Mouse (Mus musculus): ENCODE results near the gene Slc9a9.

Gene Slc9a9

DNA sequence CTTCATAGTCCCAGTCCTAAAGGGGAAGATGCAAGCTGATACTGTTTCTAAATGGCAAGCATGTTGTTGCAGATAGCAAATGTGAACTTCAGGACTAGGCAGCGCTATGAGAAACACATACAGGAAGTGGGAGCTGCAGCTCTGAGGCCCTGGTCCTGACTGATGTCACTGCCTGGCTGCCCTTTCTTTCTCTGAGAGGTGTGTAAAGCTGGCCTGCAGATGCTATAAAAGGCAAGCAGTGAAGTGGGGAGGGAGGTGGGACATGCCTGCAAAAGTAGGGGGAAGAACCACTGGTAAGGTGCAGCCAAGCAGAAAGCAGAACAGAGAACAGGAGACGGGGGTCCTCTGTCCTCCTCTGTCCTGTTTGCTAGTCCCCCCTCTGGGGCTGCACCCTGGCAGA, 285.9 kb downstream of the Slc9a9 start:
- no peak for DNase-seq (ENCODE audit: low spot score)

DNA sequence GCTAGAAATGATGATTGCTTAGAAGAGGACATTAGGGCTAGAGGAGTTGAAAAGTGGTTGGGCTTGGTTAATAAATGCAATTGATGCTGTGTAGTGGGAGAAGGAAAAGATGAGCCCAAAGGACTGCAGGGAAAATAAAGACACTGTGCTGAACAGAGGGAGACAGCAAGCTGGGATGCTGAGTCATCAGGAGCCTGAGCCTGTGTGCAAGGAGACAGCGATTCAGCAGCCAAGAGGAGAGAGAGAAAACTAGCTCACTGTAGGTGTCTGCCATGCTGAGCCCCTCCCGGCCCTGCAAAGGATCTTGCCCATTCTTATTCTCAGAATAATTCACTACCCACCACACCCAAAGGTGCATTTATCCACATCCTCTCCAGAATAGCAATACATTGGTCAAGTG, 288.7 kb downstream of the Slc9a9 start:
- no peak for DNase-seq (ENCODE audit: low spot score)

DNA sequence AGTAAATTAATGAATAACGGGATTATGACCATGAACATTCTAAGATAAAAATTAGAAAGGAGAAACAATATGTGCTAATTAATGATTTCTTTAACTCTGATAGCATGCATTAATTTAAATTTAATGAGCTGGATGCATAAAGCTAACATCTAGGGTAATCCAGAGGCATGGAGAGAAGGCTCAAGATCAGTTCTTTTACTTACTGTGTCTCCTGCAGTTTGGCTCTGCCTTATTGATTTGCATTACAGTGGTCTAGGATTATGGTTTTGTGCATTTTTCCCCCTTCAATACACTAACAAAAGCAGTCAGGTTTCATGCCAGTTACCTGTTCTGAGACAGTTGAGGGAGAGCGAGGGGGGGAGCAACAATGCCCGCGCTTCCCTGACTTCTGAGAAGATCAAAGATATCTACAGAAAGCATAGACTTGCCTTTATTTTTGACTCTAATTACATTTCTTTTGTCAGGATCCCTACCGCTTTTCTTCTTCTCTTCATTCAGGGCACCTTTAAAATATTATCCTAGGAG, 298.9 kb downstream of the Slc9a9 start:
- no peak for DNase-seq (ENCODE audit: low spot score)

DNA sequence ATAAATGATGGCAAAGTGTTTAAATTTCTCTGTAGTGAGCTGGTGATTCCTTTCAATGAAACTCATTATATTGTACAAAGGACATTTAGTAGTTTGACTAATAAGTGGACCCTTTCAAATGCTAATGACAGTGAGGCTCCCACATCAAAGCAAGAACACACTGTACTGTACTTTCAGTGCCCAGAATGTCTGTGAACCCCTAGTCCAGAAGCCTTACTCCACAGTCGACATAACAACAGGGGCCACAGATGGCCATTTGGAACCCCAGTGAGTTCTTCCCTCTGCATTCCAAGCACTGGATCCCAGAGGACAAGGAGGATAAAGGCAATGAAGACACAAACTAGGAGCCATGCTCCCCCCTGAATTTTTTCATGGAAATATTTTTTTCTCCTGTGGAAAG, 299.4 kb downstream of the Slc9a9 start:
- DNase-seq (ENCODE audit: low spot score): no peak

DNA sequence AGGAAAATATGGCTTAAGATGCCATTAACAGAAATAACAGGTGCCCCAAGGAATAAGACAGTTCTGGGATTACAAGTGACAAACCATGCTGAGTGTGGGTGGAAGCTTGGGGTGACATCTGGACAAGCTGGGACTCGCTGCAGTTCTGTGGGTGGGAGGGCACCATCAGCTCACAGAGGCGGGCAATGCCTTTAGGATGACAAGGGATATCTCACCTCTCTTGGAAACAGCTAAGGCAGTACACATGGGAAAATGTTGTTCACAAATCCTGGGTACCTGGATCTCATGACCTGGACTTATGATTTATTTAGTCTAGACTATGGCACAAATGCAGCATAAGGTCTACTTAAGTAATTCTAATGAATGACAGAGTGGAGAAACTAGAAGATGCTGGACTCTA, 302.3 kb downstream of the Slc9a9 start:
- no peak for DNase-seq (ENCODE audit: low spot score)

DNA sequence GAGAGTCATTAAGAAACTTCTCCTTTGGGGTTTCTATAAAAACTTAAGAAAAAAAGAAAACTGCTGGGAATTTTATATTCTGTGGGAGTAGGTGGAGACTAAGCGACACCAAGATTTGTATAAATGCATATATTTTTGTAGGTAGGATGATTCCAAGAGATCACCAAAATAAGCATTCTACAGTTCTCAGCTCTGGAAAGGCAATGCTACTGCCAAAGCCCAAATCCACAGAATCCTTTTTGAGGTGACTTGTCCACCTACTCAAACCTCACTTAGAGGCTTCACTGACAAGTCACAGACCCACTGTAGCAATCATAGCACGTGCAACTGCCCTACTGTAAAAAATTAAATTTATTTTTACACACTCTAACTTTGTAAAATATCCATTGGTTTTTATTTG, 303.0 kb downstream of the Slc9a9 start:
- DNase-seq (ENCODE audit: low spot score): no peak

DNA sequence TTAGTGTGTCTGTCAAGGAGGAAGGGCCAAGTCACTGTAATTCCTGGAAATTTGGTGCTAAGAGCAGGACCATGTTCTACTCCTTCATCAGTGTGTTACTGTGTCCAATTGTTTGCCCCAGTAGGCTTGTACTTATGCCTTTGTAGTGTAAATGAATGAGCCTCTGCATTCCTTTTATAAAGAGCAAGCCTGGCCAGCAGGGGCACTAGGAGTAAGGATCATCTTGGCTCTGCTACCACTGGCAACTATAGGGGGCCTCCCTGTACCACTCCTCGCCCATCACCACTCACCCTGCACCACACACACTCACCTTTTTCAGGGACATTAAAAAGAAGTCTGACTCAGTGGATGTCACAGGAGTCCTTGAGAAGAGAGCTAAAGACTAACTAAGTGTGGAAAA, 306.5 kb downstream of the Slc9a9 start:
- DNase-seq (ENCODE audit: low spot score): no peak

DNA sequence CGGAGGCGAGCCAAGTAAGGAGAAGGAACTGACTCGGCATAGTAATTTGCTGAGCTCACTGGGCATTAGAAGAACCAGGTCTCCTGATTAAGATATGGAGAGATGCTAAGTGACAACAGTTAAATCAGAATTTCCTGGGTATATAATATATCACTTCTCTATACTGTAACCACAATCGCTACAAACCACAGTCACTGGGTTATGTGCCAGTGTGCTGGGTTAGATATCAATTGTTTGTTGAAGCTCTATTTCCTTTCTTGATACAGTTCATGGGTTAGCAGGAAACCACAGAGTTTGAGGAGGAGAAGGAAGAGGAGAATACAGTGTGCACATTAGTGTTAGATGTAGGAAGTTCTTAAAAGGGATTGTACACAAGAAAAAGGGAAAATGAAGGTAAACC, 323.9 kb downstream of the Slc9a9 start:
- DNase-seq (ENCODE audit: low spot score): no peak

DNA sequence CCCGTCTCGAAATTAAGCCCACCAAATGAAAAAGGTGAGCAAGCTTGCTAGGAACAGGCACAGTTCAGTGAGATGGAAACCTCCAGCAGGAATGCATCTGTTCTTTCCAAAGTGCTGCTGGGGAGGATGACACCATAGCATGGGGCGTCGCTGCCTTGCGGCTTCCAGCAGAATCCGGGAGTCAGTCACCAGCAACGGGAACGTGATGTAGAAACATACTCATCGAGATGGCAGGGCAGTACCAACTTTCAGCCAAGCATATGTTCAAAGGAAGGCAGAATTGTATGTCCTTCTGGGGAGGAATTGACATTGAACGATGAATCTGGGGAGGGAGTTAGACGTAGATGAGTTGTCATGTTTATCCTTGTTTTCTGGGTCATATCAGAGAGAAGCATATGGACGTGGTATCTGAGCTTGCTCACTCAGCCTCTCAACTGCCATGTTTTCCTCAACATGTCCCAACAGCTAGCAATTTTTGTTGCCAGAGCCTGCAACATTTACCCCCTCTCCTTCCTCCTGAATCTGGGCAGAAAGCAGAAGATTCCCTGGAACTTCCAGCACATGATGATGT, 350.5 kb downstream of the Slc9a9 start:
- no peak for DNase-seq (ENCODE audit: low spot score)

DNA sequence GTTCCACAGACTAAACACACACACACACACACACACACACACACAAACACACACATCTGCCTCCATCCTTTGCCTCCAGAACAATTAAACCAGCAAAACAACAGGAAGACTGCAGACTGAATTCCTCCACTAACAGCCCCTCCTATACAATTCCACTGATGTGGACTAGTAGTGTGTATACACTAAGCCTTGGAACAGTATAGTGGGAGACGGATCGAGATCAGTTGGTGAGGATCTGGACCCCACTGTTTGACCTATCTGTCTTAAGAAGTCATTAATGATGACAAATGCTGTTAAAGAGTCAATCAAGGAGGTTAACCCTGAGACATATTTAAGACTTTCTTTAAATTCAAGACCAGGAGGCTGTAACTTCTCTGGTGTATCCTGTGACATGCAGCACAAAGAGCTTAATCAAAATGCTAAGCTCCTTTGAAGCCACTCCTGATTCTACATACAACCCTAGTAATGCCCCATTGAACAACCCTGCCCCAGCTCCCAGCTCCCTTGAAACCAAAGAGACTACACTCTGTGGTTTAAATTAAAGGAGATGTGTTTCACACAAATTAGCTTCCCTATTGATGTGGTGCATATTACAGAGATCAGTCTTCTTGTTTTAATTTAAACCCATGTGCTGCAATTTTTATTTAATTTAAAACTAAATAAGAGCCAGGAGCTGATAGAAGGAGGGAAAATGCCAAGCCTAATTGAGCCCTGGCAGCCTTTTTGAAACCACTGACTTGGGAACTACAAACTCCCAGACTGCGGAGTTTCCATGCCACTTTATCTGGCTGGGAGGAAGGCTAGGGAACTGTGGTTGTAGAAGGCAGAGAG, 364.6 kb downstream of the Slc9a9 start:
- no peak for DNase-seq (ENCODE audit: low spot score)

DNA sequence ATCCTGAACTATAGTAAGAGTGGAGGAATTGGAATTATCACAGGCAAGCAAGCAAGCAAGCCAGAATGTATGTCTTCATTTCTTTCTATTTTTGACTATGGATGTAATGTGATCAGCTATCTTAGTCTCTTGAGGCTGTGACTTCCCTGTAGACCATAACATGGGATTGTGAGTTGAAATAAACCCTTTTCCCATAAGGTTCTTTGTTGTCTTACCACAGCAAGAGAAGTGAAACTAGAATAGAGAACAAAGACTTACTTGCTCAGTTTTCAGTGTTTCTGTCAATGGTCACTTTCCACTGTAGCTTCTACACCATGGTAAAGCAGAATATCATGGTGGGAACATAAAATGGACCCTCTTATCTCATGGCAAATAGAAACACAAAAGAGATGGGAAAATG, 366.5 kb downstream of the Slc9a9 start:
- DNase-seq (ENCODE audit: low spot score): no peak

DNA sequence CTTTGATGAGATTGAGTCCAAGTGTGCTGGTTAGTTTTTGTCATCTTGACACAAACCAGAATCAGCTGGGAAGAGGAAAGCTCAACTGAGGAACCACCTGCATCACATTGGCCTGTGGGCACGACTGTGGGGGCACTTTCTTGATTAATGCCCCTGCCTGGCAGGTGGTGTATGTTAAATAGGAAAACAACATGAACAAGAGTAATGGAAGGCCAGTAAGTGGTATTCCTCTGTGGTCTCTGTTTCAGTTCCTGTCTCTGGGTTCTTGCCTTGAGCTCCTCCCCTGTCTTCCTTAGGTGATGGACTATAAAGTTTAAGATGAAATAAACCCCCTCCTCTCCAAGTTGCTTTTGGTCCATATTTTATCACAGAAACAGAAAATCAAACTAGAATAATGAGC, 372.7 kb downstream of the Slc9a9 start:
- DNase-seq (ENCODE audit: low spot score): no peak

DNA sequence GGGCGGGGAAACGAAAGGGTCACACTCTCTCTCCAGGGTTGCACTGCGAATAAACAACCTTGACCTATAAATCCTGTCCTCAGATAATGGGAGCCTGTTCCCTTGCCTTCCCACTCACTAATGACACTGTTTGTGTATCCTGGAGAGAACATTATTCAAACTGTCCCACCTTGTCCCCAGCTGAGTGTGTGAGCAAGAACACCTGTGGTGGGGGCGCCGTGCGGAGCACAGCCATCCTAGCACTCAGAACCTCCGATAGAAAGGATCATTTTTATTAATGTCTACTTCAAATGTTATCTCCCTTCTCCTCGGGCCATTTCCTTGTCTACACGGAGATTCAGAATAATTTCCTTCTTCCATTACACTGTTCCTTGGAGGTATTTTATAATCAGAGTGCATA, 382.5 kb downstream of the Slc9a9 start:
- DNase-seq (ENCODE audit: low spot score): no peak

DNA sequence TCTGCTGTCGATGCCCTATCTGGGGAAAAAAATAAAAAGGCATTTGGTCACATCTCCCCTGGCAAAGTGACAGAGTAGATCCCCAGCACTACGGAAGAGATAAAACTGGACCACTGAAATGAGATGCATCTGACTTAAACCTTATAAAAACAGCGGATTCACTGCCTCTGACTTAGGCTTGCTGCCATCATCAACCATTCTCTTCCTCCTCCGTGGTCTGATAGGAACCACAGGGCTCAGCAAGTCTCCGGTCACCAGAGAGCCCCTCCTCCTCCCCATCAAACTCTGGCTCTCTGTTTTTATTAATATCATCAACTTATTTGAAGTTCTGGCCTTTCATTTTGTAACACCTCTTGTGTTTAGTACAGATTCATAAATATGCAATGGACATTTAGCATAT, 383.5 kb downstream of the Slc9a9 start:
- DNase-seq (ENCODE audit: low spot score): no peak

DNA sequence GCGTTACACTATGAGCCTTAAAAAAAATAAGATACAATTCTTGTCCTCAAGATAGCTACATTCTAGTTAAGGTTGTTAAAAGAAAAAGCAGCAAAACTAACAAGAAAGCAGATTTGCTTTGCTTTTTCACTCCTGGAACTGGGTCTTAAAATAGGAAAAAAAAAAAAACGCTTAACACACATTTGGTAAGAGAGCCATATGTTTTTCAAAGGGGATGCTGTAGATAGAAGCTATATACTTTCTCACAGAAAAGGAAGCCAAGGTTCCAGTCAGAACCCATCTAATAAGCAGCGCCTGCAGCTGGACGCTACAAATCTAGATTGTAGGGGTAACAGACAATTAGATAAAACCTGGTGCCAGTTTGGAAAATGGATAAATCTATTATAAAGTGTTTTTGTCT, 386.1 kb downstream of the Slc9a9 start:
- no peak for DNase-seq (ENCODE audit: low spot score)

DNA sequence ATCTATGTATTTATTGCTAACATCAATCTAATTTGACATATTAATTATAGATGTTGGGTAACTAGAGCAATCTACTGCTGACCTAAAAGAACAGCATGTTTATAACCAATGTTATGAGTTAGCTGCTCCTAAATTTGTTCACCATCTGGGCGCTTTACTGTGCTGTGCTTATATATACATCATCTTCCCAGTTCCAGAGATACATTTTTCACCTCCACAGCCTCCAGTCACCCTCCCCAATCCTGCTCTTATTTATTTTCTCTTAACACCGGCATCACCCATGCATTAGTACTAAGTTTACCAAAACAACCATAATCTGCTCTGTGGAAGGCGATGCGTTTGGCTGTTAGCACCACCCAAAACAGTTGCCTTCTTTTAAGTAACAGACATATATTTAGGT, 391.0 kb downstream of the Slc9a9 start:
- DNase-seq (ENCODE audit: low spot score): no peak

DNA sequence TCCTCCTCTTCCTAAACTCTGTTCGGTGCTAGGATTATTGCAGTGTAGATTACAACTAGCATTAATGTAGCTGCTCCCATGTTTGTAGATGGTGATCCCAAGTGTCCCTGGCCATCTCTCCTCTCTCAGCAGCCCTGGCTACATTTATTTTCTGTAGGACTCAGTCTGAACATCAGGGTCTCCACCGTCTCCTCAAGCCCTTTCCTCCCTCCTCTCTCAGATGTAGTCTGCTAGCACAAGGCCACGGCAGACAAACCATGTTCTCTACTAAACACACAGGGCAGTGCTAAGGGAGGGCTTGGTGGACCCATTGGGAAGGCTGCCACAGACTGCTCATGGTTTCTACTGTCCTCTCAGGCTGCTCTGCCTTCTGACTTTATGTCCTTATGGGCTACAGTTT, 397.3 kb downstream of the Slc9a9 start:
- DNase-seq (ENCODE audit: low spot score): no peak

DNA sequence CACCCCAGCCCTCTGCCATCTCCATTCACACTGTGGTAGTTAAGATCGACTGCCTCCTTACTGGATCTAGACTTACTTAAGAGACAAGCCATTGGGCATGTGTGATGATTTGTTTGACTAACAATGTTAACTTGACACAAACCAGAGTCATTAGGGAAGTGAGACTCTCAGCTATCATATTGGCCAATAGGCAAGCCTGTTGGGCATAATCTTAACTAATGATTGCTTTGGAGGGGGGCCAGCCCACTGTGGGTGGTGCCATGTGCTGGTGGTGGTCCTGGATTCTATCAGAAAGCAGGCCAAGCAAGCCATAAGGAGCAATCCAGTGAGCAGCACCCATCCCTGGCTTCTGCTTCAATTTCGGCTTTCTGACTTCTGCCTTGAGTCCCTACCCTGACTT, 398.8 kb downstream of the Slc9a9 start:
- DNase-seq (ENCODE audit: low spot score): no peak

DNA sequence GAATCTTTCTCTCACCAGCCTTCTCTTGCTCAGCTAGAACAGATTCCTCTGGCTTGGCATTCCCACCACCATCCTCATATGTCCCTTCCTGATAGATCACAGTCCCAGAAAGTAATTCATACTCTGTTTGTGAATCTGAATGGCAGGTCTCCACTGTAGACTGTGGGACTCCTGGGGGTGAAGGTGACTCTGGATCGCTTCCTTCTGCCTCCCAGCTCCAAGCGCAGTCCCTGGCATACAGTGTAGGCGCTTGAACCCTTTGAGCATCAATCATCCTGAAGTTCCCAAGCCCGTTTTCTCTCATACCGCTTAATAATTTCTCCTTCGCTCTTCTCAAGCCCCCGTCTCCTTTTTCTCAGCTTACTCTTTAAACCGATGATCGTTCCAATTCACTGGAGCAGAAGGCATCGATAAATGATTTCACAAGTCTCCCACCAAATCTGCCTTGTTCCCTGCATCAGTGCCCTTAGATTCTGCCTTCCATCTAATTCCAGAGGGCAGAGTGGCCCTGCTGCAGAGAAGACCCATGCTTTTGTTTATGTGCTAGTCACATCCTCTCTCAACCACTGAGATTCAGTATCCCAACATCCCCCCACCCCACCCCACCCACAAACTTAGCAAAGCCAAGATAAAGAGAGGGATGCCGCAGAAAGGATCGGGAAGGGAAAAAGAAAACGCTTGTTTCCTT, 401.3 kb downstream of the Slc9a9 start:
- DNase-seq (ENCODE audit: low spot score): no peak

DNA sequence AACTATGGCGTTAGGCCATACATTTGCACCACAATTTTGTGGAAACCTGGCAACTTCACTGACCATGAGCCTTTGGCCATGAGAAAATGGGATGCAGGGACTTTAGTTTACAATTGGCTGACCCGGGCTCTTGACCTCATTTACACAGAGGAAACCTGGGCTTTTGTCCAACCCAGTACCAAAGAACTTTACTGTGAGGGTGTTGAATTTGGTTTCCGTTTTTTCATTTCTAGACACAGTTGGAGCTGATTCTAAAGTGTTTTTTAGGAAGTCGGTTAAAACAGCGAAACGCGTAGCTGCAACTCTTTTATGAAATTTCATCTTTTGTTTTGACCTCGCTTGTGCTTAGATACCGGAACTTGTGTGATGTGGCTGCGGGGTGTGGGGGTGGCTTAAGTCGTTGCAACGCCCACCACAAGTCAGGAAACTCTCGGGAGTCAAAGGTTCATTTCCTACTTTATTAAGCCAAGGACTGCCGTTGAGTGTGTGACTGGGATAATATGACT, 402.8 kb downstream of the Slc9a9 start:
- DNase-seq (ENCODE audit: low spot score): no peak

DNA sequence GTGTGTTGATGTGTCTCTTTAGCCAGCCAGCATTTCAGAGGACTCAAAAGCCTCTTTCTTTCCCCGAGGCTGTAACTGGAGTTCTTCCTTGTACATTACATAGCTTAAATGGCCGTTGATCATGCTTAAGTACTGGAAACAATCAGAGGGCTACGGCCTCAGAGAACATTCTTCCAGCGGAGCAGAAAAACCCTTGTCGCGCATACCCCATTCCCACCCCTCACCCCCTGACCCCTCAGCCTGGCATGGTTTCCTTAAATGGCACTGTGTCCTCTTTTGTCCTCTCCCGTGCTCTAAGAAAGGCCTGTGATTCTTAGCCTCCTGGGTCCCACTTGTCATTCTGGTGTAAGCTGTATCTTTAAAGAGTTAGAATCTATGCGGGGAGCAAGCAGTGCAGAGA, 404.0 kb downstream of the Slc9a9 start:
- DNase-seq (ENCODE audit: low spot score): no peak

DNA sequence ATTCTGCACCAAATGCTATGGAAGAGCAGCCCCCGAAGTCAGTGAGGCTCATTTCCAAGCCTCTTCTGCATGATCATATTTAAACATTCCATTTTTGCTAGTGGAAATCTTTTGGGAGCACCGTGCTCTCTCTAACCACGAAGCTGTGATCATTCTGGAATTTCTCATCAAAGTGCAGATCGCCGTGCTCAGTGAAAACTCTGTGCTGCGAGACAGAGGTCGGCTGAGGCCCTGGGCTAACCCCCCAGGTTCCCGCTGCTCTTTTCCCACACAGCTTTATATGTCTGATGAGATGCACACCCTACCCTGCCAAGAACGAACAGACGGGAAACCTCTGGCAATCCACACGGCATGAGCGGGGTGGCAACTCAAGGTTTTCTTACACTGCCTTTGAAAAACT, 406.1 kb downstream of the Slc9a9 start:
- no peak for DNase-seq (ENCODE audit: low spot score)

DNA sequence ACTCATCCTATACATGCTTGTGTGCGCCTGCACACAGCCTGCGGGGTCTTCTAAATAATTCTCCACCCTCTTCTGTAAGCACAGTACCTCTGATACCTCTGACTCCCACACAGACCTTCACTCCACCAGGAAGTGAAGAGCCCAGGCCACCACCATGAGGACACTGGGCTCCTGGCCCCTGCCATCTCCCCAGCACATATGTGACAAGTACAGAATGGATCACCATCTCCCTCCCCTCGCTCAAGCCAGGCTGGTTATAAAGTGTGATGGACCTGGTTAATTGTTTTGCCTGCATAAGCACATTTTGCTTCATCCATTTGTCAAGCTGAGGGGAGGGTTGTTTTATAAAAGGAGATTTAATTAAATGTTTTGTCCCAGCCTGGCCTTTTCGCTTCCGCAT, 408.2 kb downstream of the Slc9a9 start:
- DNase-seq (ENCODE audit: low spot score): no peak

Data from layer of hippocampus, adult 9-10 months (tissue).